Mouse (Mus musculus): Measurements from ENCODE around the gene Ccdc30. TPM values are rescaled to one million over a fixed set of nuclear protein-coding genes. Genes with fewer than 3 reads are reported as not detected.

Ccdc30 gene
- total RNA-seq, 2 experiments from 2014 or later: 0.34 TPM; not detected in 1

GRCm38 (mm10) chr4:119274627-119275026, 140.7 kb downstream of the Ccdc30 start:
- DNase-seq (ENCODE audit: low spot score): peak; percentile 34
- intact Hi-C loops (cut with DNase I): loop anchor here (2.0 kb wide), 1 partner anchor 14 kb away; no protein-coding TSS in a partner anchor

Other genes starting within 250 kb of the Ccdc30 start
- gene Zfp691, start 241.3 kb downstream of the Ccdc30 start, total RNA-seq (2021): 10 to 100 TPM; 21.4 to 25.0 TPM
- gene Ermap, start 225.5 kb downstream of the Ccdc30 start, total RNA-seq (2021): under 1 TPM; 0.05 to 0.25 TPM
- 10 to 100 TPM; 15.3 to 19.0 TPM for gene Svbp, start 220.2 kb downstream of the Ccdc30 start, total RNA-seq (2021)
- not detected for gene Tmem269, start 197.3 kb downstream of the Ccdc30 start, total RNA-seq (2021)
- gene AU022252, start 182.8 kb downstream of the Ccdc30 start, total RNA-seq (2021): 10 to 100 TPM; 21.5 to 23.5 TPM
- 10 to 100 TPM; 15.0 to 15.7 TPM for gene P3h1, start 182.6 kb downstream of the Ccdc30 start, total RNA-seq (2021)
- under 1 TPM in 1 of 2 experiments, not detected in 1; 0.06 TPM for gene Cldn19, start 160.1 kb downstream of the Ccdc30 start, total RNA-seq (2021)
- gene Ybx1, start 120.9 kb downstream of the Ccdc30 start, total RNA-seq (2021): 100 to 1,000 TPM; 786 to 800 TPM
- gene Ppih, start 95.0 kb downstream of the Ccdc30 start, total RNA-seq (2021): 10 to 100 TPM; 10.3 to 11.1 TPM
- 1 to 10 TPM; 8.9 TPM for gene Ppcs, start 6.9 kb upstream of the Ccdc30 start, total RNA-seq (2021)
- not detected for gene Zmynd12, start 7.3 kb upstream of the Ccdc30 start, total RNA-seq (2021)
- gene Rimkla, start 77.1 kb upstream of the Ccdc30 start, total RNA-seq (2021): under 1 TPM; 0.31 to 0.67 TPM
- 10 to 100 TPM; 30.6 to 34.9 TPM for gene Foxj3, start 121.5 kb upstream of the Ccdc30 start, total RNA-seq (2021)
- 1 to 10 TPM; 5.4 to 5.5 TPM for gene Frg2f1, start 124.0 kb upstream of the Ccdc30 start, total RNA-seq (2021)
- gene Guca2a, start 222.2 kb upstream of the Ccdc30 start, total RNA-seq (2021): not detected
- not detected for gene Guca2b, start 243.4 kb upstream of the Ccdc30 start, total RNA-seq (2021)